Mouse (Mus musculus) thymus, adult 2 months (tissue): Measurements from ENCODE around the gene Slc9a9.

Source experiments
- CTCF ChIP-seq: fragments of 200-500 bp; IDR thresholded peaks from 2 replicates; pipeline ENCODE4 v1.5.1; 2012; ENCODE audit warnings: mild to moderate bottlenecking, control low read depth, low read length, moderate library complexity, borderline replicate concordance; ENCODE audit not compliant: control insufficient read depth, poor library complexity, insufficient read depth; ENCODE audit errors: extremely low read depth
- POLR2A ChIP-seq: fragments of 200-500 bp; IDR thresholded peaks from 2 replicates; pipeline ENCODE4 v1.6.1; 2012; ENCODE audit warnings: mild to moderate bottlenecking, low read length, control low read depth, moderate library complexity; ENCODE audit not compliant: control insufficient read depth, poor library complexity, insufficient read depth; ENCODE audit errors: extremely low read depth

GRCm38 (mm10) chr9:94750187-94750586 lies 80.5 kb downstream of the Slc9a9 start:
- no peak for TF ChIP-seq POLR2A
- TF ChIP-seq CTCF = no peak
